Mouse (Mus musculus): ENCODE data around the gene Ccnf.

Gene Ccnf

DNA sequence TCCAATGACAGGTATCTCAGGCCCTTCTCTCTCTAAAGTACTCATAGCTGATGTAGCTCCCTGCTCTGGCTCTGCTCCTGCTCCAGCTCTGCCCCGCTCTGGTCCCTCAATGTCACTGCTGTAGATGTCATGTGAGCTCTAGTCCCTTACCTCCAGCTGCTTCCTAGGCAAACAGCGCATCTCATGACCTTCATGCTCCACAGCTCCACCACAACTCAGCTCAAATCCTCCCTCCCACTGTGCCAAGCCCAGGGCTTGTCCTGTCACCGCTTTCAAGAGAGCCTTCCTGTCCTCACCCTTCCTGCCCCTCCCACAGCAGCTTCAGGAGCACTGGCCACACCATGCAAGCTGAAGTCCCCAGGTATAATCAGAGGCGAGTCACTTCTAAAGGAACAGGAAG lies 51.5 kb downstream of the Ccnf start:
- no peak for DNase-seq

GRCm38 (mm10) chr17:24199252-24199651 lies 52.0 kb downstream of the Ccnf start:
- DNase-seq, result peak; percentile 48 to 54

GRCm38 (mm10) chr17:24197032-24197824 lies 54.1 kb downstream of the Ccnf start:
- DNase-seq, result peak in 1 of 2 experiments; percentile 38

GRCm38 (mm10) chr17:24195349-24195748 lies 55.9 kb downstream of the Ccnf start:
- no peak for DNase-seq

DNA sequence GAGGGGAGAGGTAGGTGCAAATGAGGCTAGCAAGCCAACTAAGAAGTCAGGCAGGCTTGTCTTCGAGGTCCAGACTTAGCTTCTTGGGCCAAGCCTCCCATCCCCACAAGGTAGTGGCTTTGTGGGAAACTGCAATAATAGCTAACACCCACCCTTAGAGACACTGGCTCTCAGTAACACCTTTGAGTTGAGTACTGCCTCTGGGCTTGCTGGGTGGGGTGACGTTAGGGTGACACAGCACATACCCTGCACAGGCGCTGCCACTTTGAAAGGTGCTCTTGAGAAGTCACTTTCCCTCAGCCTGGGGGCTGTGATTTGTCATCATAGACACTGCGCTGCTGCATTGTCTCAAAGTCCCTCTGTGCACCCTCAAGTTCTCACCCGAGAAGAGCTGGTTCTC lies 57.5 kb downstream of the Ccnf start:
- no peak for DNase-seq

DNA sequence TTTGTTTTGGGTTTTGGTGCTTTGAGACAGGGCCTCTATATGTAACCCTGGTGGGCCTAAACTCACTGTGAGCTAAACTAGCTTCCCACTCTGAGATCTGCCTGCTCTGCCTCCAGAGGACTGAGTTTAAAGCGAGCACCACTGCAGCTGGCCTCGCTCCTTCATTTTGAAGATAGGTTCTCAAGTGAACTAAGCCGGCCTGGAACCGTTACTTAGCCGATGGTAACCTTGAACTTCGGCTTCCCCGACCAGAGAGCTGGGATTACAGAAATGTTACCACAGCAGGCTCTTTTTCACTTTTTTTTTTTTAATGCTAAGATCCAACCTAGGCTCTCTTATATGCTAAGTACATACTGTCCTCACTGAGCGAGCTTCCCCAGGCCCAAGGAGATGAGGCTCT lies 58.0 kb downstream of the Ccnf start:
- DNase-seq, result no peak

GRCm38 (mm10) chr17:24192848-24193247 lies 58.4 kb downstream of the Ccnf start:
- DNase-seq, result no peak

DNA sequence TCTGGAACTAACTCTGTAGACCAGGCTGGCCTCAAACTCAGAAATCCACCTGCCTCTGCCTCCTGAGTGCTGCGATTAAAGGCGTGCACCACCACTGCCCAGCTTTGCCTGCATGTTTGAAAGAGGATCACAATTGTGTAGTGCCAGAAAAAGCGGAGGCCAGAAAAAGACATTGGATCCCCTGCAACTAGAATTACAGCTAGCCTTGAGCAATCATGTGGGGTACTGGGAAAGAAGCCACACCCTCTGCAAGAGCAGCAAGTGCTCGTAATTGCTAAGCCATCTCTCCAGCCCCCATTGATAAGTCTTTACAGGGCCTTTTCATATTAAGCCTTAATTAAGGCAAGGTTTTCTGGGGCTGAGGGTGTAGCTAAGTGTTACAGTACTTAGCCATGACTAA lies 59.8 kb downstream of the Ccnf start:
- DNase-seq, result no peak

DNA sequence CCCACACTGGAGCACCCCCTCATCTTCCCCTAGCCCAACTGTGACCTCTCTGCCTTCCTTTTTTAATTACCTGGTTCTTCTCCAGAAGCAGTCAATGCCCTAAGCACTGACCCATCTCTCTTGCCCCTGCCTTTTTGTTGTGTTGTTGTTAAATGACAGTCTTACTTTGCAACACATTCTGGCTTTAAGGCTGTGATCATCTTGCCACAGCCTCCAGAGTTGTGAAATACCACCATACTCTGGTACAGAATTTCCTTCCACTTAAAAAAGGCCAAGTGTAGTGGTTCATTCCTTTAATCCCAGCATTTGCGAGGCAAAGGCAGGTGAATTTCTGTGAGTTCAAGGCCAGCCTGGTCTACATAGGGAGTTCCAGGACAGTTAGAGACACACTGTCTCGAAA lies 60.4 kb downstream of the Ccnf start:
- DNase-seq, result no peak

DNA sequence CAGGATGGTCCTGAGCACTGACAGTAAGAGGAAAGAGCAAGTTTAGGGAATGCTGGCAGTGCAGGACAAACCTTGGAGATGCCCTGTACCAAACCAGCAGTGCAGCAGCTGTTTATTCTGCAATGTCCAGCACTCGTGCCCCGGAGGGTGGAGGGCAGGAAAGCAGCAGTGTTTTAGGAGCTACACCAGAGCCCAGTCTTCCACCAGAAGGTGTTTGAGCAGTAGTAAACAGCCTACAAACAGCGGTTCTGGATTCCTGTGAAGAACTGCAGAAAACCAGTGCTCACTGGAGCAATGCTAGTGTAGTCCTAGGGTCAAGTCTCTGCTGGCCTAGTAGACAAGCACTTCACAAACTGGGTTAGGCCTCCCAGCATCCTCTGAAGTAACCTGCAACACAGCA lies 77.0 kb downstream of the Ccnf start:
- no peak for DNase-seq

DNA sequence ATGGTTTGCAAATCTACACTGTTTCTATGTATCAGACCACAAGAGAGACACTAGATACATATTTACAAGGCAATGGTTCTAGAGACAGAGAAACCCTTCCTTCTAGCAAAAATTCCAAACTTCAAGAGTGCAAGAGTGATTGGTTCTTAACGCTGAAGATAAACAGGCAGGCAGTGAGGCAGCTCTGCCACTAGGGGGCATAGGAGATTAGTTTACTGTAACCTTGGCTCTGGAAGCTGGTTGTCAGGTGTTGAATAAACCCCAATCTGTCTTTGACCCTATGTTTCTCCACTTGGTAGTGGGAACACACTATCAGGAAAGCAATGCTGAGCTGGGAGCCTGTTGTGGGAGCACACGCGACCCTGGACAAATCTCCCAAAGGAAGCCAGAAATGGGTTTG lies 77.9 kb downstream of the Ccnf start:
- DNase-seq, result peak; percentile 75 to 80

Measured in cerebellum, postnatal 36 days (tissue).